Mouse (Mus musculus) cerebellum, adult 9-10 months (tissue): ENCODE measurements at regions not wholly inside any gene's neighbourhood (a gene's known extent, or its start where the extent isn't known, plus 50 kb on each side); places are given as distances from the start of the nearest gene placed in this dataset.
"Not testable (repeated sequence)": the region's sequence is repeated elsewhere in the genome, so short reads cannot be mapped to it uniquely, and the experiment has no call there.

Experiments
- DNase-seq: peaks from one replicate; pipeline ENCODE4 v3.0.0; 2022

- no peak for DNase-seq
These were observed 1447.7 kb downstream of the Zfp704 start for GRCm38 (mm10) chr3:8161997-8162756.

- no peak for DNase-seq
These were observed 1466.9 kb downstream of the Zfp704 start for GRCm38 (mm10) chr3:8143016-8143415.

DNA sequence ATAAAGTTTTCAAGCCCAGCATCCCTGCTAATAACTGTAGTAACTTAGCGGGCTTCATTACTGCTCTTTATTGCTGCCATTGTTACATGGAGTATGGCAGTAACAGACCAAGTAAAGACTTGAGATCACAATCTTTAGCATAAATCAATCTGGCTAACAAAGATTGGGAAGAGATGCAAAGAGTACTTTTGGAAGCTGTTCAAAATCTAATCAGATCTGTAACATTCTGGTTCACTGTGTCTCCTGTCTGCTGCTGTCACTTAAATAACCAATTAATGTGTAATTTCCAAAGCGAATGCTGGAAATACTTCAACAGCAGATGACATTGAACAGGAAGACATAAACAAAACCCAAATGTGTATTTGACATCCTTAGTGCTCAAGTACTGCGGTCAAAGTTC lies 1467.7 kb downstream of the Zfp704 start:
- DNase-seq: no peak

DNA sequence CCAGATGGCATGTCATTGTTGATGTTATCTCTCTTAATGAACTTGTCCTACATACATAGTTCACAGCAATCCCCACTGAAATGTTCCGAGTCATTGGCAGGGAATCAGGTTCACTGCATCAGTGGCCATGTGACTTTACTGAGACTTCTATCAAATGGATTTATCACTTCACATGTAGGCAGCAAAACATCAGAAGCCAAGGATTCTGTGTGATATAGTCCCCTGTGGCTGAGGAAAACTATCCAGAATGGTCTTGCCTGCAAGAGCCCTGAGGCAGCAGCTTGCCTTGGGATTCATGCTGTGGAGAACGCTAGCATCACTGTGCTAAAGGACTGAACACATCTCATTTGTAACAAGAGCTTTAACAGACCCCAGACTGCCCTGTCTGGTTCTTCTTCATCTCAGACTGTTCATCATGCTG lies 1468.2 kb downstream of the Zfp704 start:
- peak; percentile 7 for DNase-seq

DNA sequence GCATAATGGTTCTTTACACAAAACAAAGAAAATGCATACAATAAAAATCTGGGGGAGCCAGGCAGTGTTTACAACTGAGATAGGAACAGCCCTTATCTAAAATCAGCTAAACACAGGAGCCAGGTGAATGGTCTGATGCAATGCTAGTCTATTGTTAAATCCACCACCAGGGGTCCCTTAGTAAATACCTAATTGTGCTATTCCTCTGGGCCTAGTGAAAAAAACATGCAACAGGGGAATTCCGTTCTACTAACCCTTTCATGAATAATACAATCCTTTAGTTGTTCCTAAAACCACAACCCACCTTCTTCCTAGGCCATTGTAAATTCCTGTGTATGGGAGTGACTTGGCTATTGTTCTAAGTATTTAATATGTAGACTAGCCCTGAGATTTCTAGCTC lies 1486.2 kb downstream of the Zfp704 start:
- DNase-seq: not testable (repeated sequence)

DNA sequence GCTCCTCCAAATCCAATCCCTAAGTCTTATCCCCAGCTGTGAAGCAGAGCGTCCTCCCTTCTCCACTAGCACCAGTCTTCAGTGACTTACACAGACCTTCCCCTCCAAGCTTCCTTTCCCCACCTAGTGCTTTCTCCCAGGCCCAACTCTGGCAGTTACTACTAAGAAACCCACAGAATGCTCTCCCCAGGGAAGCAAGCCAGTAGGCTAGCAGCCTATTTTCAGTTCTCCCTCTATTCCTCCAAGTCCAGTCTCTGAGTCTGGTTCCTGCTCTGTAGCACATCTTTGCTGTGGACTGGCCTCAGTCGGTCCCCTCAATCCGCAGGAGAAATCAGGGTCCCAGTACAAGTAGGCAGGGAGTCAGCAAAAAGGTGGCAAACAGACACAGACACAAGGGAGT lies 1486.7 kb downstream of the Zfp704 start:
- DNase-seq: no peak

DNA sequence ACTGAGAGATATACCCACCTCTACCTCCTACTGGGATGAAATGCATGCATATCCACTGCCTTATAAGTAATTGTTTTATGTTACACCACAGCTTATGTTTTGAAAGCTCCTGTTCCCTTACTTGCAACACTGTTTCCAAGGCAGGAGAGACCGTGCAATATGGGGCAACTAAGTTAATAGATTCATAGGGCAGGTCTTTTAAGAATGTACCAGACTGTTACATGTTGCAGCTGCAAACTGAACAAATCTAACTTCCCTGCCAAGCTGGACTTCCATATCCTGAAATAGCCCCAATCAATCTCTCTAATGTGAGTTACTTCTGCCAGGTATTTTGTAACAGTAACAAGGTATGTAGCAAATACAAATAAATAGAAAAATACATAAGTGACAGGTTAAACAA lies 1478.0 kb upstream of the 1700008P02Rik start:
- no peak for DNase-seq

GRCm38 (mm10) chr3:8084749-8085148 lies 1464.5 kb upstream of the 1700008P02Rik start:
- no peak for DNase-seq

DNA sequence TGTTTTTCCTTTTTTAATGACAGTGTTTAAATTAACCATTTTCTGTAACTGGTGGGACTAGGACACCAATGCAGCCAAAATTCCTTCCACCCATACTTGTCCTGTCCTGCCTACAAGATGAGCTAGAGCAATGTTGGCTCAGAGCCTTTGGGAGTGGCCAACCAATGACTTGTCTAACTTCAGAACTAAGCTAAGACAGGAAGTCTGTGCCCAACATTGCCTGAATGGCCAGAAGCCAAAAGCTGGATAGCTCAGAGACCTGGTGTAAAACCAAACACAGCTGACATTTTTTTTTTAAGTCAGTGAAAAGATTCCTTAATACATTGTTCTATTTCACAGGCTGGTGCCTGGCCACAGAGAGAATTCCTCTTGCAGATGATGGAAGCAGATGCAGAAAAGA lies 1433.5 kb upstream of the 1700008P02Rik start:
- DNase-seq: no peak

DNA sequence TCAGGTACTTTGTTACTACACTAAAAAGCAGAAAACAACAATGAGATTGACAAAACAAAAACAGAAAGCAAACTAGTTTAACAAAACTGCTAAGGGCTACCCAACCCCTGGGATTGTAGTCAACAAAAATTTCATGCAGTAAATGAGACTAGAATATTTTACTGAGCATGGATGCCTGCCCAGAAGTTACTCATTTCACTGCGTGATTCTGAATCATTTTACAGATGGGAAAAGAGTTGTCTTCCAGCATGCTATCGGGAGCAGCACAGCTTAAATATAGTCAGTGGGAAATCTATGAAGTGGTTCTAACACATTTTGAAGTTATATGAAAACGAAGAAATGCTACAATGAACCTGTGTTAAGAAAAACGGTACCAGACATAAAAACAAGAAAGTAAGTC lies 1430.9 kb upstream of the 1700008P02Rik start:
- no peak for DNase-seq

DNA sequence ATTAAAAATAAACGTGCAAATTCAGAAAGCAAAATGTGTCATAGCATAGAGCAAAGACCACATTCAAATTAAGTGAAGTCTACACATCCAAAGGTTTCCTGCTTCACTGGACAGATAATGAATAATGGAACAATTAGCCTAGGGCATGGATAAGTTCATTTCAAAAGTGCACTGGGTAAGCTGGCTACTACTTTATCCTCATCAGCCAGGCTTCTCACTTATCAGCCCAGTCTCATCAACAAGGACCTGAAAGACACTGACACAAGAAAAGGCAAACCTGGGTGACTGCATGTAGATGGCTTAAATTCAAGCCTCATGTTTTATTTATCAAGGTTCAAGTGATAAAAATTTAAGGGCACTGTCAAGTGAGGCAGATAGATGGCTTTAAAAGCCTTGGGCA lies 1429.5 kb upstream of the 1700008P02Rik start:
- no peak for DNase-seq

GRCm38 (mm10) chr3:8046348-8046747 lies 1426.1 kb upstream of the 1700008P02Rik start:
- DNase-seq: no peak

DNA sequence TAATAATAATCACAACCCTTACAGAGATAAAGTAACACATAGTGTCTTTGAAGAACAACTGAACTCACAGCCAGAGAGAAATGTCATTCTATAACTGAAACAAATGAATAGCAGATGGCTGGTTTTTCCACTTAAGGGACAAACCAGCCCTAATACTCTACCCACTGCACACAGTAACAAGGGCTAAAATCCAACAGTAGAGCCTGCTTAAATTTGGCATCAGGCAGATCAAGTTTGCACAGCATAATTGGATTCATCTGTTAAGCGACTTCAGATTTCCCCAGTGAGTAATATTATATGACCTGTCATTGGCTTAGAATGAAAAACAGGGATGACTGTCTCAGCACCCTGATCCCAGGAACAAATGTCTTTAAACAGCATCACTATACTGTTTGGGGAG lies 1416.5 kb upstream of the 1700008P02Rik start:
- no peak for DNase-seq

DNA sequence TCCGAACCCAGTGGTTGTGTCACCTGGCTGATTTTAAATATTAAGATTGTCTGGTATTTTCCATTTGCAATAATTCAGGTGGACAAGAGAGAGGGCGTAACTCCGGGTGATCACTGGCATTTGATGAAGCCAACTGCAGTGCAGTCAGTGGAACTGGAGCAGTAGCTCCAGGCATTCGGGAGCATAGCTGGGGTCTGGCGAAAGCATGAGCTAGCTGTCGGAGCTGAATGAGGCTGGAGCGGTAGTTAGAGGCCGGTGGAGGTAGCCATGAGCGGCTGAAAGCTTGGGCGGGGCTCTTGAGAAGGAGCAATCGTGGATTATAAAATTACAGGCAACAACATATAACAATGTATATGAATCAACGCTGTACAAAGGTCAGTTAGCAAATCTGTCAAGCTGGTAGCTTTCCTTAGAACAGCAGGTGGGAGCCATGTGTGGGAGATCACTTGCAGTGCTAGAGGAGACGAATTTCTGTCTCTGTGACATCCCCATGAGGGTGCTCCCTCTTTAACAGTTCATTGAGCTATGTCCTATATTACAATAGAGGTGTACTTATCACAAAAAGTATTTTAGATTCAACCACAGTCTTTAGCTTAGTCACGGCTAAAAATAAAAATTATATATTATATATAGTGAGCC lies 1415.0 kb upstream of the 1700008P02Rik start:
- DNase-seq: no peak

- DNase-seq: no peak
These were observed 1406.2 kb upstream of the 1700008P02Rik start for GRCm38 (mm10) chr3:8026325-8027017.

DNA sequence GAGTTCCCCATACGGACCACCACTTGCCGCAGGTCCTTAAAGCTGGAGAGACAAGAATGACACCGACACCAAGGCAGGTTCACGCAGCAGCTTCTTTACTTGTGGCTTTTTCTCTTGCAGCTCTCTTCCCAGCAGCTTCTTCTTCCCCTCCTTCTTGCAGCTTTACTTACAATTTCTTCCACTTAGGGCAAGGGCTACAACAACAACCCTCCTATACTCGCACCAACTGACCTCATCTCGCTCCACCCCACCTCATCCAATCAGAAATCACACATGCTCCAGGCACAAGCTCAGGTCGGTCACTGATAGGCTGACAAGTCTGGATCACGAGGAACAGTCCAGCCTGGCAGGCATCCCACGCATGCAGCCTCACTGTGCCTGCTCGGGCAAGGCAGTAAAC lies 1402.4 kb upstream of the 1700008P02Rik start:
- DNase-seq: no peak

DNA sequence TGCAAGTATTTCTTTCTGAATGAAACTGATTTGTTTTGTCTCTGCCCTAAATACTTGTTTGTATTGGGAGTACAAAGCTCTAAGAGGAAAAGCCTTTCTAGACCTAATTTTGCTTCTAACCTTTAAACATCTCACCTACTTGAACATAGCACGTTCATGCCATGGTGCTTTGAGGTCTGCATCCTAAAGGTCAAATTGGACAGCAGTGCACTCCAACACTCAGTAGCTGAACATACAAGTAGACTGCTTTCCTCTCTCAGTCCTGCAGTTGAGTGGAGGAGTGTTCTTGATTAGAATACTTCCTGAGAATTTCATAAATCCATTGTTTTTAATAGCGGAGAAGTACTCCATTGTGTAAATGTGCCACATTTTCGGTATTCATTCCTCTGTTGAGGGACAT lies 1397.2 kb upstream of the 1700008P02Rik start:
- no peak for DNase-seq

DNA sequence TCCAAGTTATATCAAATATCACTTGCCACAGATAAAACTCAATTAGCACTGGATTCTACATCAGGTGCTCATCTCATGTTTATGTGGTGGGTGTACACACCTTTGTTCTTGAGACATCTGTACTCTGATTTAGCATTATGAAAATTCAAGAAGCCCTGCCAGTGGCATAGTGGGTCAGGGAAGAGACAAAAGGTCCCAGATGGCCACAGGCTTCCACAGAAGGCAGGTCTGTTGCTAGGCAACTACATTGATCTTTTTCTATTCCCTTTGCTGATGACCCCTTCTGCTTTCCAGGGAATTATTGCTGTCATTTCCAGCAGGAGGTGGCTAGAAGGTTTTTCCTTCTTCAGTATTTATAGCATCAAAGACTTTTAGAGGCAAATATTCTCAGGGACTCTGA lies 1396.7 kb upstream of the 1700008P02Rik start:
- no peak for DNase-seq

- DNase-seq: no peak
These were observed 1389.7 kb upstream of the 1700008P02Rik start for GRCm38 (mm10) chr3:8009966-8010365.

- no peak for DNase-seq
These were observed 1386.6 kb upstream of the 1700008P02Rik start for GRCm38 (mm10) chr3:8006708-8007395.

DNA sequence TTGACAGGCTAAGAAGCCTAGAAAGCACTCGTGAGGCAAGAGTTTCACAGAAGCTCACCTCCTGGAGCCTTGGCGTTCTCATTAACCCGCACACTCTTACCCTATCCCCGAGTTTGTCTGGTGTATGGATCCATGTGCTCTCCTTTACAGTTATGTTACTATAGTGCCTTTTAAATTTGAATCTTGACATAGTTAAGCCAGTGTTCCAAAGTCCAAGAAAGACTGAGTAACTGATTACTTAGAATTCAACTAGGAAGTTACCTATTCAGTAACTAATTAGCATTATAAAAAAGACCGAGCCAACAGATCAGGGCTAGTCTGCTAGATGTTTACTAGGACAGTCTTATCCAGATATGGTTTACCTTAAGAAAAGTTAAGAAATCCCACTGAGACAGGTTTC lies 1386.0 kb upstream of the 1700008P02Rik start:
- DNase-seq: no peak

DNA sequence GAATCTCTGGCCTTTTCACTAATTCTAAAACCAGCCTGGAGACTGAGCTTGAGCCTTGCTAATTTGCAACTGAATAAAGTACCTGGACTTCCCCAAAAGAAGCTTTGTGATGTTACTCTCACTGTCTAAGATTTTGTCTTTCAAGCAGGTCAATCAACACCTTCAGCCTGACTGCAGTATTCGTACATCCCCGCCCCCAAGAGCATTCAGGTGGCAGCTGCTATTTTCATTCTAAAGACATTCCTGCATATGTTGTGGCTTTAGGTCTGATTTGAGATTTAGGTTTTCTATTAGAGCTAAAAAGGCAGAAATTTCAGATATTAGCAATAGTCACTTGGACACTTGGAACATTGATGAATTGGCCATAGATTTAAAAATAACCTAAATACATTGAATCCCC lies 1385.4 kb upstream of the 1700008P02Rik start:
- DNase-seq: not testable (repeated sequence)

DNA sequence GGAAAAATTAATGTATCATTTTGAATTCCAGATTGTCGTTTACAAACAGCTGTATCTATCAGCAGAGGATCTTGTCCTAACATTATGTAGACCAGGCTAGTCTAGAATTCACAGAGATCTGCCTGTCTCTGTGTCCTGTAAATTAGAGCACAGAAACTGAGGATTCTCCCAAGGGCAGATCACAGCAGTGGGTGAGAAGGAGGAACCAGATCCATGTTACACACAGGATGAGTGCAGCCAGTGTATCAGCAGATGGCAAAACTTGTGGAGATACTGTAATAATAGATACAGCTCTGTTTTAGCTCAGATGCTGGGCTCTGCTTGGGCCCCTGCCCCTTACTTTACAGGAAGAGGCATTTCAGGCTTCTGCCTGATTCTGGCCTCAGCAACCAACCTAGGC lies 1384.0 kb upstream of the 1700008P02Rik start:
- no peak for DNase-seq
